Comparison of ENCODE assay signal across 8 mouse cellular contexts in genomic region chr5:135834769-135835491, GRCm38 (mm10). TPM values are rescaled to one million over a fixed set of nuclear protein-coding genes. Genes with fewer than 3 reads are reported as not detected.
DNase-seq lines count a peak whose midpoint lies in the region; ATAC-seq and TF ChIP-seq lines count a peak whose summit lies in the region.

No protein-coding gene starts in this region.

- H3K9ac ChIP-seq in liver, embryonic 16.5 days (ENCODE audit: low read depth, low read length) = no peak overlapping the region
- H3K9ac ChIP-seq in neural tube, embryonic 14.5 days (replicated peaks; ENCODE audit: low read depth, low read length) = peak overlapping the region; percentile 37

- H3K9me3 ChIP-seq in E14TG2a.4 (ENCODE audit: low read length) = peaks cover 6% of the 10 kb centered on the region
- no peaks in the 10 kb centered on the region for H3K9me3 ChIP-seq in liver, embryonic 16.5 days (replicated peaks; ENCODE audit: control insufficient read depth, low read length)
- no peaks in the 10 kb centered on the region for H3K9me3 ChIP-seq in neural tube, embryonic 14.5 days (ENCODE audit: control insufficient read depth, low read length)

- ATAC-seq in liver, embryonic 16.5 days (ENCODE audit: low read depth) = peak; percentile 70
- peak; percentile 81 for ATAC-seq in neural tube, embryonic 14.5 days (ENCODE audit: low read depth)

- 2% methylated on average over 47 of the region's 47 CpGs for WGBS in liver, embryonic 16.5 days (ENCODE audit: insufficient replicate concordance)
- 1% methylated on average over 47 of the region's 47 CpGs for WGBS in neural tube, embryonic 14.5 days

- peak; percentile 94 for DNase-seq in brain, embryonic 14.5 days (ENCODE audit: low read depth)
- peak; percentile 31 to 57 for DNase-seq in heart, postnatal 10 days
- peak; percentile 85 to 89 for DNase-seq in kidney, postnatal 4 days

- H3K27me3 ChIP-seq in E14TG2a.4 (ENCODE audit: insufficient read depth, low read length) = peaks cover 15% of the 10 kb centered on the region
- H3K27me3 ChIP-seq in liver, embryonic 16.5 days (ENCODE audit: control insufficient read depth, insufficient read depth, low read depth, low read length) = peaks cover 19% of the 10 kb centered on the region
- H3K27me3 ChIP-seq in neural tube, embryonic 14.5 days (ENCODE audit: control insufficient read depth, insufficient read depth, low read length) = no peaks in the 10 kb centered on the region
- H3K27me3 ChIP-seq in testis, adult 2 months (ENCODE audit: control insufficient read depth, insufficient read depth, low read length) = no peaks in the 10 kb centered on the region

- peak overlapping the region; percentile 52 for H3K4me2 ChIP-seq in liver, embryonic 16.5 days (ENCODE audit: low read depth, low read length)
- H3K4me2 ChIP-seq in neural tube, embryonic 14.5 days (ENCODE audit: low read depth, low read length) = peak overlapping the region; percentile 49

- no peak for TF ChIP-seq CTCF in E14TG2a.4 (conservative IDR thresholded peaks at IDR 0.05; ENCODE audit: low read length)
- no peak for TF ChIP-seq CTCF in brain, embryonic 14.5 days (IDR thresholded peaks at IDR 0.05; ENCODE audit: borderline replicate concordance, extremely low read depth, insufficient read depth, insufficient read length)
- TF ChIP-seq CTCF in embryonic fibroblast, embryonic 13.5 days (IDR thresholded peaks at IDR 0.05; ENCODE audit: borderline replicate concordance, insufficient read depth, low read length) = no peak
- TF ChIP-seq CTCF in testis, adult 2 months (IDR thresholded peaks at IDR 0.05; ENCODE audit: control insufficient read depth, insufficient read depth, insufficient replicate concordance, low read depth, low read length) = no peak

- intact Hi-C loops in heart, postnatal 10 days (cut with DNase I) = no loop called here

- TF ChIP-seq POLR2A in brain, embryonic 14.5 days (IDR thresholded peaks at IDR 0.05; ENCODE audit: borderline replicate concordance, extremely low read depth, insufficient read depth, insufficient read length, poor library complexity, severe bottlenecking) = peak; percentile 29; the same call in 1 of the 2 replicates
- no peak for TF ChIP-seq POLR2A in embryonic fibroblast, embryonic 13.5 days (IDR thresholded peaks at IDR 0.05; ENCODE audit: low read depth, low read length)
- 0 out of 2 replicates have a peak, but pooled peaks have one; percentile 14 for TF ChIP-seq POLR2A in testis, adult 2 months (IDR thresholded peaks at IDR 0.05; ENCODE audit: control insufficient read depth, low read depth, low read length)

- H3K27ac ChIP-seq in embryonic fibroblast, embryonic 13.5 days (ENCODE audit: insufficient read depth, low read length) = no peak overlapping the region
- H3K27ac ChIP-seq in liver, embryonic 16.5 days (ENCODE audit: low read length) = no peak overlapping the region
- H3K27ac ChIP-seq in neural tube, embryonic 14.5 days (ENCODE audit: low read depth, low read length) = peak overlapping the region; percentile 52
- no peak overlapping the region for H3K27ac ChIP-seq in testis, adult 2 months (ENCODE audit: control insufficient read depth, insufficient read depth, low read depth, low read length)

- peak overlapping the region; percentile 86 for H3K4me3 ChIP-seq in E14TG2a.4 (replicated peaks; ENCODE audit: low read length)
- peak overlapping the region; percentile 35 for H3K4me3 ChIP-seq in embryonic fibroblast, embryonic 13.5 days (ENCODE audit: insufficient read depth, low read length)
- H3K4me3 ChIP-seq in liver, embryonic 16.5 days (ENCODE audit: low read depth, low read length) = peak overlapping the region; percentile 43
- H3K4me3 ChIP-seq in neural tube, embryonic 14.5 days (ENCODE audit: low read depth, low read length) = peak overlapping the region; percentile 29
- H3K4me3 ChIP-seq in testis, adult 2 months (ENCODE audit: control insufficient read depth, low read depth, low read length) = peak overlapping the region; percentile 16

- H3K36me3 ChIP-seq in E14TG2a.4 (ENCODE audit: insufficient read depth, low read length) = no peaks in the 10 kb centered on the region
- no peaks in the 10 kb centered on the region for H3K36me3 ChIP-seq in liver, embryonic 16.5 days (ENCODE audit: control insufficient read depth, insufficient read depth)
- H3K36me3 ChIP-seq in neural tube, embryonic 14.5 days (ENCODE audit: control insufficient read depth, insufficient read depth, low read length) = no peaks in the 10 kb centered on the region
- no peaks in the 10 kb centered on the region for H3K36me3 ChIP-seq in testis, adult 2 months (ENCODE audit: control insufficient read depth, insufficient read depth, low read length)

- H3K4me1 ChIP-seq in E14TG2a.4 (replicated peaks; ENCODE audit: low read depth, low read length) = peaks cover 54% of the 10 kb centered on the region
- no peaks in the 10 kb centered on the region for H3K4me1 ChIP-seq in embryonic fibroblast, embryonic 13.5 days (ENCODE audit: control insufficient read depth, insufficient read depth, low read length)
- peaks cover 8% of the 10 kb centered on the region for H3K4me1 ChIP-seq in liver, embryonic 16.5 days (ENCODE audit: control insufficient read depth, low read depth, low read length)
- peaks cover 6% of the 10 kb centered on the region for H3K4me1 ChIP-seq in neural tube, embryonic 14.5 days (ENCODE audit: control insufficient read depth, insufficient read depth, low read length)
- peaks cover 3% of the 10 kb centered on the region for H3K4me1 ChIP-seq in testis, adult 2 months (ENCODE audit: control insufficient read depth, insufficient read depth, low read length)

RNA-seq across cellular contexts. Expression of gene Srrm3, which starts 28.2 kb away (rescaled TPM):
- polyA plus RNA-seq in brain, embryonic 14.5 days (2012; rRNA removed) = 57.1 and 82.6 TPM in 2 replicates
- polyA plus RNA-seq in embryonic fibroblast, embryonic 13.5 days (2011; ENCODE audit: insufficient read length, low read depth, missing spikeins) = not detected in 2 replicates
- total RNA-seq in heart, postnatal 10 days (2021) = under 1 TPM; 0.24 to 0.25 TPM
- polyA plus RNA-seq in liver, embryonic 16.5 days (2015; fragmentation: Nextera tagmentation; extraction: Ambion mirVana) = not detected in 2 replicates
- 61.0 and 65.9 TPM in 2 replicates for polyA plus RNA-seq in neural tube, embryonic 14.5 days (2014; fragmentation: Nextera tagmentation; extraction: Ambion mirVana)
- polyA plus RNA-seq in testis, adult 2 months (2012; rRNA removed) = 0.10 and 0.12 TPM in 2 replicates

RNA-seq across cellular contexts. Expression of gene Hspb1, which starts 52.8 kb away (rescaled TPM):
- 17.2 and 27.4 TPM in 2 replicates for polyA plus RNA-seq in brain, embryonic 14.5 days (2012; rRNA removed)
- polyA plus RNA-seq in embryonic fibroblast, embryonic 13.5 days (2011; ENCODE audit: insufficient read length, low read depth, missing spikeins) = 124 and 337 TPM in 2 replicates
- total RNA-seq in heart, postnatal 10 days (2021) = 100 to 1,000 TPM; 304 to 329 TPM
- polyA plus RNA-seq in liver, embryonic 16.5 days (2015; fragmentation: Nextera tagmentation; extraction: Ambion mirVana) = 9.8 and 19.9 TPM in 2 replicates
- polyA plus RNA-seq in neural tube, embryonic 14.5 days (2014; fragmentation: Nextera tagmentation; extraction: Ambion mirVana) = 7.8 and 11.4 TPM in 2 replicates
- polyA plus RNA-seq in testis, adult 2 months (2012; rRNA removed) = 49.6 and 51.0 TPM in 2 replicates

RNA-seq across cellular contexts. Expression of gene Mdh2, which starts 56.6 kb away (rescaled TPM):
- 476 and 499 TPM in 2 replicates for polyA plus RNA-seq in brain, embryonic 14.5 days (2012; rRNA removed)
- polyA plus RNA-seq in embryonic fibroblast, embryonic 13.5 days (2011; ENCODE audit: insufficient read length, low read depth, missing spikeins) = 495 and 573 TPM in 2 replicates
- 1,000 to 10,000 TPM; 1,661 to 1,664 TPM for total RNA-seq in heart, postnatal 10 days (2021)
- polyA plus RNA-seq in liver, embryonic 16.5 days (2015; fragmentation: Nextera tagmentation; extraction: Ambion mirVana) = 279 and 280 TPM in 2 replicates
- polyA plus RNA-seq in neural tube, embryonic 14.5 days (2014; fragmentation: Nextera tagmentation; extraction: Ambion mirVana) = 680 and 694 TPM in 2 replicates
- 68.7 and 75.6 TPM in 2 replicates for polyA plus RNA-seq in testis, adult 2 months (2012; rRNA removed)

RNA-seq across cellular contexts. Expression of gene Styxl1, which starts 56.7 kb away (rescaled TPM):
- polyA plus RNA-seq in brain, embryonic 14.5 days (2012; rRNA removed) = 0.08 and 0.15 TPM in 2 replicates
- 0.50 TPM in 1 of 2 replicates, not detected in the other for polyA plus RNA-seq in embryonic fibroblast, embryonic 13.5 days (2011; ENCODE audit: insufficient read length, low read depth, missing spikeins)
- not detected for total RNA-seq in heart, postnatal 10 days (2021)
- 0.13 TPM in 1 of 2 replicates, not detected in the other for polyA plus RNA-seq in liver, embryonic 16.5 days (2015; fragmentation: Nextera tagmentation; extraction: Ambion mirVana)
- 0.76 TPM in 1 of 2 replicates, not detected in the other for polyA plus RNA-seq in neural tube, embryonic 14.5 days (2014; fragmentation: Nextera tagmentation; extraction: Ambion mirVana)
- 70.9 and 81.5 TPM in 2 replicates for polyA plus RNA-seq in testis, adult 2 months (2012; rRNA removed)

Comparison
In these comparisons a context has a peak if more than half of its experiments do, and no peak if none do; other contexts are left out.
1. H3K4me3 ChIP-seq: peak in every context shown above with its lines; median percentile 86 in E14TG2a.4; 43 in liver, embryonic 16.5 days; 35 in embryonic fibroblast, embryonic 13.5 days; 29 in neural tube, embryonic 14.5 days; 16 in testis, adult 2 months.
2. DNase-seq: peak in every context shown above with its lines; median percentile 94 in brain, embryonic 14.5 days; 87 in kidney, postnatal 4 days; 44 in heart, postnatal 10 days.
3. RNA of gene Srrm3, which starts 28.2 kb away (polyA plus RNA-seq): 57.1 to 82.6 TPM in brain, embryonic 14.5 days and 61.0 to 65.9 TPM in neural tube, embryonic 14.5 days; 0.10 to 0.12 TPM in testis, adult 2 months, not detected in liver, embryonic 16.5 days and not detected in embryonic fibroblast, embryonic 13.5 days; every median in the first group is over 10 times any median in the second.